Mouse (Mus musculus): ENCODE results near the gene Speer4d. TPM values are rescaled to one million over a fixed set of nuclear protein-coding genes. Genes with fewer than 3 reads are reported as not detected.

The Speer4d gene
- not detected in 2 replicates for polyA plus RNA-seq (2012; ENCODE audit: low replicate concordance)

GRCm38 (mm10) chr5:15618764-15619163, at the start of gene Speer4d:
Gene Speer4d, plus strand, starts transcription at chr5:15619064.

GRCm38 (mm10) chr5:15577033-15577432, 41.8 kb upstream of the Speer4d start, which contains the start of gene Gm21083:
Gene Gm21083, plus strand, starts transcription at chr5:15577333.

GRCm38 (mm10) chr5:15656959-15657358, 38.1 kb downstream of the Speer4d start, which contains the start of gene 4930572O03Rik:
Gene 4930572O03Rik, minus strand, starts transcription at chr5:15657059.

Other genes starting within 250 kb of the Speer4d start
- gene Gm21149, start 142.5 kb upstream of the Speer4d start, polyA plus RNA-seq (2012; ENCODE audit: low replicate concordance) = not detected in 2 replicates
- gene Gm21190, start 89.8 kb upstream of the Speer4d start, polyA plus RNA-seq (2012; ENCODE audit: low replicate concordance) = not detected in 2 replicates
- not detected in 2 replicates for gene Gm21083, start 41.7 kb upstream of the Speer4d start, polyA plus RNA-seq (2012; ENCODE audit: low replicate concordance)
- gene 4930572O03Rik, start 38.0 kb downstream of the Speer4d start, polyA plus RNA-seq (2012; ENCODE audit: low replicate concordance) = not detected in 2 replicates
- not detected in 2 replicates for gene Speer4c, start 95.2 kb downstream of the Speer4d start, polyA plus RNA-seq (2012; ENCODE audit: low replicate concordance)

Data from hematopoietic multipotent progenitor cell, adult 10-12 weeks (in vitro differentiated cells).